9 mouse cellular contexts compared by ENCODE assay signal in the genomic region with DNA sequence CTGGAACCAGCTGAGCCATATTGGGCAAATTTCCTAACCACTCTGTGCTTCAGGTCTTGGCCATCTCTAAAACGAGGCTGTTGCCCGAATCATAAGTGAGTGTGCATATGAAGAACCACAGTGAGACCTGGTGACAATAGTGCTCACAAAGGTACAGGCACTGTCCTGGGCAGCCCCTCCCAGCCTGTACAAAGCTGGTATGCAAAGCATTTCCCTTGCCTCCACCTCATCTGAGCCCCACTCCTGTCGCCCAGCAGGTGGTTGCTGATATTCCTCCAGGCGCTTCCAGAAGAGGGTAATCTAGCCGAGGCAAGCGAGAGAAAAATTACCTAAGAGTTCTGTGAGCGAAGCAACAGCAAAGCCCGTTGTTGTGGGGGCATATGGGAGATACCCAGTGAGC. TPM values are rescaled to one million over a fixed set of nuclear protein-coding genes. Genes with fewer than 3 reads are reported as not detected.
DNase-seq lines count a peak whose midpoint lies in the region; ATAC-seq and TF ChIP-seq lines count a peak whose summit lies in the region.
"Had no signal": no experiment of that assay in that cellular context is flagged by ENCODE, and none has a peak within 500 bp of the region (broad histone marks: within the 10 kb centered on the region; RNA-seq: fewer than 3 reads in every experiment).

No protein-coding gene starts in this region.

- no peaks in the 10 kb centered on the region for H3K27me3 ChIP-seq in heart, adult 2 months (ENCODE audit: control insufficient read depth, insufficient read depth, low read length)
- H3K27me3 ChIP-seq in lung, postnatal 0 days (replicated peaks; ENCODE audit: insufficient read depth, low read length), result no peaks in the 10 kb centered on the region
- no peaks in the 10 kb centered on the region for H3K27me3 ChIP-seq in limb, embryonic 12.5 days
- H3K27me3 ChIP-seq in stomach, embryonic 15.5 days (replicated peaks), result no peaks in the 10 kb centered on the region
- H3K27me3 ChIP-seq: neural tube, embryonic 13.5 days had no signal

- peak; percentile 69 for ATAC-seq in lung, postnatal 0 days
- no peak for ATAC-seq in limb, embryonic 12.5 days (ENCODE audit: insufficient number of reproducible peaks, insufficient read depth, low FRiP score, low TSS enrichment, low read depth)
- no peak for ATAC-seq in stomach, embryonic 15.5 days (ENCODE audit: insufficient read depth, low FRiP score, low read depth)

- H3K9ac ChIP-seq in heart, adult 2 months (ENCODE audit: low read depth, low read length), result peak overlapping the region; percentile 31; the same call in 1 of the 2 replicates
- H3K9ac ChIP-seq in lung, postnatal 0 days (replicated peaks; ENCODE audit: low read depth), result no peak overlapping the region
- no peak overlapping the region for H3K9ac ChIP-seq in limb, embryonic 12.5 days (replicated peaks)
- no peak overlapping the region for H3K9ac ChIP-seq in stomach, embryonic 15.5 days
- H3K9ac ChIP-seq: neural tube, embryonic 13.5 days had no signal

- intact Hi-C loops in heart, adult 2 months (cut with DNase I), result loop anchor here (2.0 to 5.0 kb wide), 2 partner anchors 20 to 164 kb away; no protein-coding TSS in a partner anchor
- intact Hi-C loops in heart, postnatal 36 days (cut with DNase I), result loop anchor here (5.0 kb wide), 1 partner anchor 34 kb away; no protein-coding TSS in a partner anchor

- 0 out of 2 replicates have a peak, but pooled peaks have one; percentile 22 for TF ChIP-seq EP300 in heart, adult 2 months (IDR thresholded peaks at IDR 0.05; ENCODE audit: insufficient read depth, low read depth, low read length)
- no peak for TF ChIP-seq EP300 in lung, postnatal 0 days (IDR thresholded peaks at IDR 0.05)

- no peaks in the 10 kb centered on the region for H3K9me3 ChIP-seq in lung, postnatal 0 days (ENCODE audit: low read length)
- no peaks in the 10 kb centered on the region for H3K9me3 ChIP-seq in limb, embryonic 12.5 days
- no peaks in the 10 kb centered on the region for H3K9me3 ChIP-seq in stomach, embryonic 15.5 days
- H3K9me3 ChIP-seq: neural tube, embryonic 13.5 days had no signal

- H3K79me2 ChIP-seq in heart, adult 2 months (replicated peaks; ENCODE audit: control insufficient read depth, insufficient read depth, low read length), result no peaks in the 10 kb centered on the region

- H3K4me1 ChIP-seq in heart, adult 2 months (ENCODE audit: control insufficient read depth, insufficient read depth, low read length), result peaks cover 17% of the 10 kb centered on the region
- peaks cover 14% of the 10 kb centered on the region; the same call in 1 of the 2 replicates for H3K4me1 ChIP-seq in lung, postnatal 0 days (ENCODE audit: insufficient read depth, low read depth, low read length)
- H3K4me1 ChIP-seq in lung, adult 2 months (ENCODE audit: control insufficient read depth, insufficient read depth, low read length), result peaks cover 18% of the 10 kb centered on the region
- H3K4me1 ChIP-seq in limb, embryonic 12.5 days (replicated peaks), result peaks cover 14% of the 10 kb centered on the region
- H3K4me1 ChIP-seq in stomach, embryonic 15.5 days, result peaks cover 16% of the 10 kb centered on the region; the same call in 1 of the 2 replicates

- H3K4me2 ChIP-seq in lung, postnatal 0 days (replicated peaks; ENCODE audit: low read depth, low read length), result no peak overlapping the region; the same call in 1 of the 2 replicates
- no peak overlapping the region for H3K4me2 ChIP-seq in limb, embryonic 12.5 days
- peak overlapping the region; percentile 32 for H3K4me2 ChIP-seq in stomach, embryonic 15.5 days
- H3K4me2 ChIP-seq: neural tube, embryonic 13.5 days had no signal

- TF ChIP-seq POLR2A in heart, adult 2 months (IDR thresholded peaks at IDR 0.05; ENCODE audit: insufficient read depth, low read depth, low read length), result 0 out of 2 replicates have a peak, but pooled peaks have one; percentile 35
- TF ChIP-seq POLR2A in lung, adult 2 months (IDR thresholded peaks at IDR 0.05; ENCODE audit: borderline replicate concordance, extremely low read depth, low read depth, low read length), result no peak

- H3K27ac ChIP-seq in heart, adult 2 months, result peak overlapping the region; percentile 93
- peak overlapping the region; percentile 64 for H3K27ac ChIP-seq in lung, postnatal 0 days (ENCODE audit: low read length)
- peak overlapping the region; percentile 47 for H3K27ac ChIP-seq in limb, embryonic 12.5 days
- H3K27ac ChIP-seq in stomach, embryonic 15.5 days, result peak overlapping the region; percentile 28; the same call in 1 of the 2 replicates
- H3K27ac ChIP-seq: neural tube, embryonic 13.5 days had no signal

- WGBS in heart, adult 2 months, result 41% methylated on average over 8 of the region's 8 CpGs
- 30% methylated on average over 8 of the region's 8 CpGs for WGBS in lung, postnatal 0 days
- WGBS in lung, adult 2 months, result 39% methylated on average over 8 of the region's 8 CpGs
- 35% methylated on average over 8 of the region's 8 CpGs for WGBS in limb, embryonic 12.5 days
- 35% methylated on average over 8 of the region's 8 CpGs for WGBS in stomach, embryonic 15.5 days

- no peaks in the 10 kb centered on the region; the same call in 1 of the 2 replicates for H3K36me3 ChIP-seq in heart, adult 2 months (ENCODE audit: control insufficient read depth, insufficient read depth, low read length)
- H3K36me3 ChIP-seq in lung, postnatal 0 days (ENCODE audit: insufficient read depth, low read length), result no peaks in the 10 kb centered on the region
- no peaks in the 10 kb centered on the region for H3K36me3 ChIP-seq in limb, embryonic 12.5 days
- H3K36me3 ChIP-seq in stomach, embryonic 15.5 days, result no peaks in the 10 kb centered on the region
- H3K36me3 ChIP-seq: neural tube, embryonic 13.5 days had no signal

- 0 out of 2 replicates have a peak overlapping the region, but pooled peaks have one; percentile 19 for H3K4me3 ChIP-seq in heart, adult 2 months
- no peak overlapping the region for H3K4me3 ChIP-seq in lung, postnatal 0 days (ENCODE audit: low read depth, low read length)
- no peak overlapping the region for H3K4me3 ChIP-seq in lung, adult 2 months (replicated peaks; ENCODE audit: extremely low read depth, low read depth, low read length)
- H3K4me3 ChIP-seq in limb, embryonic 12.5 days (replicated peaks), result no peak overlapping the region
- H3K4me3 ChIP-seq in stomach, embryonic 15.5 days (replicated peaks), result no peak overlapping the region
- H3K4me3 ChIP-seq: neural tube, embryonic 13.5 days had no signal

- DNase-seq in heart, adult 2 months, result peak; percentile 36 to 42
- DNase-seq in heart, postnatal 36 days, result no peak
- peak; percentile 44 for DNase-seq in lung, postnatal 0 days (ENCODE audit: low spot score)
- no peak for DNase-seq in lung, adult 2 months
- no peak for DNase-seq in ovary, postnatal 36 days (ENCODE audit: low spot score)
- DNase-seq in layer of hippocampus, postnatal 10 days (ENCODE audit: low spot score in 2 of 2), result no peak

- TF ChIP-seq CTCF in heart, adult 2 months (IDR thresholded peaks at IDR 0.05), result no peak; the same call in 1 of the 2 replicates
- peak; percentile 24; the same call in 1 of the 2 replicates for TF ChIP-seq CTCF in lung, postnatal 0 days (IDR thresholded peaks at IDR 0.05)
- TF ChIP-seq CTCF in lung, adult 2 months (IDR thresholded peaks at IDR 0.05; ENCODE audit: insufficient read depth, low read length), result no peak

RNA-seq across cellular contexts. Expression of gene Zfp36l1, which starts 21.7 kb away (rescaled TPM):
- total RNA-seq in heart, adult 2 months (2021), result 10 to 100 TPM; 74.4 to 79.4 TPM
- 43.3 and 65.0 TPM in 2 replicates for polyA plus RNA-seq in heart, adult 2 months (2012; rRNA removed)
- 100 to 1,000 TPM in 1 of 2 experiments, 10 to 100 TPM in 1; 94.2 to 109 TPM for total RNA-seq in heart, postnatal 36 days (2021)
- 123 and 145 TPM in 2 replicates for polyA plus RNA-seq in lung, postnatal 0 days (2015; fragmentation: Nextera tagmentation; extraction: Ambion mirVana)
- polyA plus RNA-seq in lung, adult 2 months (2012; rRNA removed), result 261 and 286 TPM in 2 replicates
- 80.7 and 89.8 TPM in 2 replicates for polyA plus RNA-seq in limb, embryonic 12.5 days (2016; fragmentation: Nextera tagmentation; extraction: Ambion mirVana)
- polyA plus RNA-seq in stomach, embryonic 15.5 days (2015; fragmentation: Nextera tagmentation; extraction: Ambion mirVana), result 142 and 146 TPM in 2 replicates
- total RNA-seq in layer of hippocampus, postnatal 10 days (2021), result 10 to 100 TPM; 46.9 to 54.7 TPM

Comparison
In these comparisons a context has a peak if more than half of its experiments do, and no peak if none do; other contexts are left out.
1. DNase-seq: peak in heart, adult 2 months (2 of 2) and lung, postnatal 0 days (single experiment); none in heart, postnatal 36 days (0 of 2), lung, adult 2 months (single experiment), ovary, postnatal 36 days (single experiment) and layer of hippocampus, postnatal 10 days (0 of 2).
2. H3K27ac ChIP-seq: peak in every context shown above with its lines; median percentile 93 in heart, adult 2 months; 64 in lung, postnatal 0 days; 47 in limb, embryonic 12.5 days; 28 in stomach, embryonic 15.5 days.